Mouse (Mus musculus) myocyte (in vitro differentiated cells): ENCODE data around the gene Fars2.

ENCODE experiments used
- CEBPB ChIP-seq: IDR thresholded peaks from 2 replicates; pipeline ENCODE4 v1.6.1; 2011; ENCODE audit warnings: mild to moderate bottlenecking, moderate library complexity; ENCODE audit not compliant: poor library complexity, insufficient read depth, severe bottlenecking
- E2F4 ChIP-seq: IDR thresholded peaks from one replicate; pipeline ENCODE4 v1.6.1; 2011; ENCODE audit warnings: mild to moderate bottlenecking, control low read depth, moderate library complexity; ENCODE audit not compliant: insufficient read depth
- MAX ChIP-seq: IDR thresholded peaks from one replicate; pipeline ENCODE4 v1.6.1; 2011; ENCODE audit warnings: low read depth, mild to moderate bottlenecking, control low read depth
- MYOD1 ChIP-seq, 3 experiments: IDR thresholded peaks; one replicate each; pipeline ENCODE4 v1.6.1; 2011; ENCODE audit warnings: control low read depth in 2 of 3, low read depth in 2 of 3, mild to moderate bottlenecking in 2 of 3, moderate library complexity in 1 of 3; ENCODE audit not compliant: insufficient read length in 2 of 3, control insufficient read depth in 1 of 3
- MYOG ChIP-seq, 3 experiments: IDR thresholded peaks; one replicate each; pipeline ENCODE4 v1.6.1; 2011; ENCODE audit warnings: control low read depth in 2 of 3, low read depth in 2 of 3, mild to moderate bottlenecking in 2 of 3; ENCODE audit not compliant: insufficient read length in 2 of 3, control insufficient read depth in 1 of 3, insufficient read depth in 1 of 3
- POLR2A ChIP-seq: IDR thresholded peaks from one replicate; pipeline ENCODE4 v1.6.1; 2011; ENCODE audit warnings: low read depth, mild to moderate bottlenecking, control low read depth, moderate library complexity; ENCODE audit not compliant: insufficient read length
- POLR2AphosphoS2 ChIP-seq: IDR thresholded peaks from one replicate; pipeline ENCODE4 v1.6.1; 2011; ENCODE audit warnings: low read depth, control low read depth; ENCODE audit not compliant: insufficient read length
- REST ChIP-seq: IDR thresholded peaks from one replicate; pipeline ENCODE4 v1.6.1; 2011; ENCODE audit warnings: mild to moderate bottlenecking, control low read depth, moderate library complexity; ENCODE audit not compliant: insufficient read depth, insufficient read length
- SRF ChIP-seq: IDR thresholded peaks from one replicate; pipeline ENCODE4 v1.6.1; 2011; ENCODE audit warnings: low read depth; ENCODE audit not compliant: control insufficient read depth, insufficient read length
- TCF12 ChIP-seq: IDR thresholded peaks from one replicate; pipeline ENCODE4 v1.6.1; 2011; ENCODE audit warnings: mild to moderate bottlenecking, control low read depth; ENCODE audit not compliant: poor library complexity, insufficient read depth, severe bottlenecking
- TCF3 ChIP-seq: IDR thresholded peaks from one replicate; pipeline ENCODE4 v1.6.1; 2011; ENCODE audit warnings: low read depth, control low read depth; ENCODE audit not compliant: insufficient read length
- USF1 ChIP-seq: IDR thresholded peaks from one replicate; pipeline ENCODE4 v1.6.1; 2011; ENCODE audit warnings: low read depth, mild to moderate bottlenecking, control low read depth, moderate library complexity

DNA sequence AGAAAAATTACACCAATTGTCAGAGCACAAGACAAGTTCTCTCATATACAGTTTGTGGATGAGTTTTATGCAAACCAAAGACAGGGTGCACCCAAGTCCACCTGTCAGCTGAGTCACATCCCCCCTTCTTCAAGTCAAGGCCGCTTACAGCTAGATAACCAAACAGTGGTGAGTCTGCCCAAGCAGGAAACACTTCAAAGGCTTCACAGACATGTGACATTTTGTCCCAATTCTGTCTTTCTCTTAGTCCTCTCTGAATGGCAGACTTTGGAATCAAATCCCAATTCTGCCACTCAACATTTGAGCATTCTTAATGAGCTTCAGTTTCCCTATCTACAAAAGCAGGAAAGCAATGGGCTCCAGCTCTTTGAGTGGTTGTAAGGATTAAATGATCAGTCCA is 562.1 kb downstream of the Fars2 start:
- TF ChIP-seq USF1 = no peak
- TF ChIP-seq E2F4 = no peak
- no peak for TF ChIP-seq POLR2A
- TF ChIP-seq TCF12 = no peak
- TF ChIP-seq POLR2AphosphoS2 = no peak
- TF ChIP-seq MAX = no peak
- no peak for TF ChIP-seq MYOD1 (IDR thresholded peaks at IDR 0.05; ENCODE audit: control insufficient read depth in 1 of 3, insufficient read length in 2 of 3, low read depth in 2 of 3)
- TF ChIP-seq CEBPB = no peak
- no peak for TF ChIP-seq TCF3
- no peak for TF ChIP-seq MYOG (IDR thresholded peaks at IDR 0.05; ENCODE audit: control insufficient read depth in 1 of 3, insufficient read depth in 1 of 3, insufficient read length in 2 of 3, low read depth in 2 of 3)
- no peak for TF ChIP-seq SRF
- TF ChIP-seq REST = no peak
